Mouse (Mus musculus): Measurements from ENCODE around the gene Rbm18. TPM values are rescaled to one million over a fixed set of nuclear protein-coding genes. Genes with fewer than 3 reads are reported as not detected.
A peak's percentile ranks its signal among the peaks of the same experiment; 100 is the strongest.
"Not testable (repeated sequence)": the region's sequence is repeated elsewhere in the genome, so short reads cannot be mapped to it uniquely, and the experiment has no call there.

Gene Rbm18
- total RNA-seq (2017), result 30.1 and 31.4 TPM in 2 replicates

GRCm38 (mm10) chr2:36136300-36136941 lies at the start of gene Rbm18, which contains the start of gene Mrrf:
Gene Rbm18 (minus strand): TSS chr2:36136773.
Gene Mrrf (plus strand): TSS chr2:36136389.
- ATAC-seq (ENCODE audit: extremely low read depth, insufficient number of reproducible peaks, low FRiP score, poor library complexity, severe bottlenecking), result peak; percentile 84

GRCm38 (mm10) chr2:36184876-36185275 lies 48.3 kb upstream of the Rbm18 start:
- ATAC-seq (ENCODE audit: extremely low read depth, insufficient number of reproducible peaks, low FRiP score, poor library complexity, severe bottlenecking), result no peak

GRCm38 (mm10) chr2:36184192-36184591 lies 47.6 kb upstream of the Rbm18 start:
- no peak for ATAC-seq (ENCODE audit: extremely low read depth, insufficient number of reproducible peaks, low FRiP score, poor library complexity, severe bottlenecking)

GRCm38 (mm10) chr2:36183278-36183677 lies 46.7 kb upstream of the Rbm18 start:
- ATAC-seq (ENCODE audit: extremely low read depth, insufficient number of reproducible peaks, low FRiP score, poor library complexity, severe bottlenecking), result no peak

- not testable (repeated sequence) for ATAC-seq (ENCODE audit: extremely low read depth, insufficient number of reproducible peaks, low FRiP score, poor library complexity, severe bottlenecking)
These were observed 45.2 kb upstream of the Rbm18 start for GRCm38 (mm10) chr2:36181587-36182368.

- no peak for ATAC-seq (ENCODE audit: extremely low read depth, insufficient number of reproducible peaks, low FRiP score, poor library complexity, severe bottlenecking)
These were observed 42.9 kb upstream of the Rbm18 start for GRCm38 (mm10) chr2:36179487-36179886.

- ATAC-seq (ENCODE audit: extremely low read depth, insufficient number of reproducible peaks, low FRiP score, poor library complexity, severe bottlenecking), result no peak
These were observed 36.0 kb upstream of the Rbm18 start for GRCm38 (mm10) chr2:36172574-36172973.

GRCm38 (mm10) chr2:36172136-36172535 lies 35.6 kb upstream of the Rbm18 start:
- no peak for ATAC-seq (ENCODE audit: extremely low read depth, insufficient number of reproducible peaks, low FRiP score, poor library complexity, severe bottlenecking)

- ATAC-seq (ENCODE audit: extremely low read depth, insufficient number of reproducible peaks, low FRiP score, poor library complexity, severe bottlenecking), result no peak
These were observed 32.6 kb upstream of the Rbm18 start for GRCm38 (mm10) chr2:36169176-36169575.

GRCm38 (mm10) chr2:36167990-36168618 lies 31.5 kb upstream of the Rbm18 start:
- ATAC-seq (ENCODE audit: extremely low read depth, insufficient number of reproducible peaks, low FRiP score, poor library complexity, severe bottlenecking), result no peak

- no peak for ATAC-seq (ENCODE audit: extremely low read depth, insufficient number of reproducible peaks, low FRiP score, poor library complexity, severe bottlenecking)
These were observed 22.8 kb upstream of the Rbm18 start for GRCm38 (mm10) chr2:36159336-36159735.

GRCm38 (mm10) chr2:36157461-36157860 lies 20.9 kb upstream of the Rbm18 start:
- no peak for ATAC-seq (ENCODE audit: extremely low read depth, insufficient number of reproducible peaks, low FRiP score, poor library complexity, severe bottlenecking)

- ATAC-seq (ENCODE audit: extremely low read depth, insufficient number of reproducible peaks, low FRiP score, poor library complexity, severe bottlenecking), result not testable (repeated sequence)
These were observed 15.8 kb upstream of the Rbm18 start for GRCm38 (mm10) chr2:36152401-36152800.

- no peak for ATAC-seq (ENCODE audit: extremely low read depth, insufficient number of reproducible peaks, low FRiP score, poor library complexity, severe bottlenecking)
These were observed 12.3 kb upstream of the Rbm18 start for GRCm38 (mm10) chr2:36148876-36149365.

- ATAC-seq (ENCODE audit: extremely low read depth, insufficient number of reproducible peaks, low FRiP score, poor library complexity, severe bottlenecking), result no peak
These were observed 2.5 kb upstream of the Rbm18 start for GRCm38 (mm10) chr2:36139096-36139495.

- no peak for ATAC-seq (ENCODE audit: extremely low read depth, insufficient number of reproducible peaks, low FRiP score, poor library complexity, severe bottlenecking)
These were observed 686 bp downstream of the Rbm18 start for GRCm38 (mm10) chr2:36135887-36136286.

GRCm38 (mm10) chr2:36129051-36129450 lies 7.5 kb downstream of the Rbm18 start:
- no peak for ATAC-seq (ENCODE audit: extremely low read depth, insufficient number of reproducible peaks, low FRiP score, poor library complexity, severe bottlenecking)

GRCm38 (mm10) chr2:36127973-36128372 lies 8.6 kb downstream of the Rbm18 start:
- no peak for ATAC-seq (ENCODE audit: extremely low read depth, insufficient number of reproducible peaks, low FRiP score, poor library complexity, severe bottlenecking)

GRCm38 (mm10) chr2:36126795-36127429 lies 9.7 kb downstream of the Rbm18 start:
- no peak for ATAC-seq (ENCODE audit: extremely low read depth, insufficient number of reproducible peaks, low FRiP score, poor library complexity, severe bottlenecking)

All from neutrophil, adult 5-6 weeks (primary cell).